Mouse (Mus musculus) kidney, adult 2 months (tissue): ENCODE measurements around the gene Sacs.

ENCODE experiments used
- CTCF ChIP-seq: fragments of 200-500 bp; conservative IDR thresholded peaks from 2 replicates; pipeline ENCODE4 v1.5.1; 2011; ENCODE audit warnings: low read depth, mild to moderate bottlenecking, control low read depth, low read length, moderate library complexity, mixed read lengths; ENCODE audit not compliant: insufficient read depth, insufficient read length
- POLR2A ChIP-seq: fragments of 200-500 bp; IDR thresholded peaks from one replicate; pipeline ENCODE4 v1.6.1; 2011; ENCODE audit warnings: low read depth, low read length, control low read depth

DNA sequence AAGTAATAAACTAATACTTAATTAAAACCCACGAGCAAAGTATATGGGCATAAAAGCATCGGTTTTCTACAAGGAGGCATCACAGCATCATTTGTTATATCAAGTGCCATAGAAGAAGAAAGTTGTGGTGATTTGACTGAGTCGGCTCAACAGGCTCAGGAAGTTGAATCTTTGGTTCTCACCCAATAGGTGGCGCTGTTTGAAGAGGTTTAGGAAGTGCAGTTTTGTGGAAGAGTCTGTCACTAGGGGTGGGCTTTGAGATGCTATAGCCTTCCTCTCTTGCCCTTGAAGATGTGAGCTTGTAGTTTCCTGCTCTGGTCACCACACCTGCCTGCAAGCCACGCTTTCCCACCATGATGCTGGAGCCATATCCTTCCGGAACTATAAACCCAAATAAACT, 104.4 kb downstream of the Sacs start:
- TF ChIP-seq CTCF (0 out of 2 replicates have a peak, but pooled peaks have one; percentile 6), POLR2A (no peak)
